Mouse (Mus musculus): ENCODE data around the gene Cntn5.

- TF ChIP-seq POLR2A (IDR thresholded peaks at IDR 0.05; ENCODE audit: borderline replicate concordance, low read depth, low read length) (no peak), CTCF (IDR thresholded peaks at IDR 0.05; ENCODE audit: low read depth, low read length) (no peak)
Measured at GRCm38 (mm10) chr9:10109156-10109555, 795.4 kb downstream of the Cntn5 start.

Measured in bone marrow macrophage, adult 2 months (primary cell).